Mouse (Mus musculus): ENCODE results near the gene Nppc. TPM values are rescaled to one million over a fixed set of nuclear protein-coding genes. Genes with fewer than 3 reads are reported as not detected.

Nppc gene
- total and polyA plus RNA-seq, 3 experiments = not detected

DNA sequence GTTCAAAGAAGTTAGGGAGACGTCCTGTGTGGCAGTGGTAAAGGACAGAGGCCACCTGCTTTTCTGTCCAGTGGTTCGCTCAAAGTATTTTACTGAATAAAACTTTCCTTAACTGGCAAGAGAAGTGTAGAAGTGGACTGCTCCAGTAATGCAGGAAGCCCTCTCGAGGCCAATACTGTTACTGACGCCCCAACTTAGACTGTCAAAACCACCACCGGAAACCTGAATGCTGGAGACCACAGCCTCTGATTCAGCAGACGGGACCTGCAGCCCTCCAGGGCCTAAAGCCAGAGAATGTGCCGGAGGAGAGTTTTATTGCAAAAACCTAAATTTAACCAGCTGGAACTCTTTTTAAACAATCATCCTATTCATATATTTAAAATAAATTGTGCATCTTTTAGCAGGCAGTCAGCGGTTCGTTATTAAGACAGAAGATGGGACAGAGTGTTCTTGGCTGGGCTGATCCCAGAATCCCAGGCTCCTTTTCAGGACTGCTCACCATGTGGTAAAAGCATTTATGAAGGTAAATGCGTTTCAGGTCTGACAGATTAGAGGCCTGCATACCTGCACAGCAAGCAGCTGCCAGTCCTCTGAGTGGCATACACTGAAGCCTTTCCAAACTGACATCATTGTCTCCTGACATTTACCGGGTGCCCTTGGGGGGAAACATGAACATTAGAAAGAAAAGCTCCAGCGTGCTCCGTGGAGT is 27.1 kb downstream of the Nppc start:
- no peak overlapping the region for H3K9ac ChIP-seq (ENCODE audit: control insufficient read depth, low read depth, low read length, poor library complexity, severe bottlenecking)
- H3K27me3 ChIP-seq (ENCODE audit: control insufficient read depth in 1 of 2, insufficient read depth in 2 of 2, low read length in 2 of 2) = peaks cover 6 to 7% of the 10 kb centered on the region in 2 experiments
- no peaks in the 10 kb centered on the region for H3K4me1 ChIP-seq (ENCODE audit: control insufficient read depth in 1 of 2, insufficient read depth in 2 of 2, low read length in 2 of 2)
- H3K4me3 ChIP-seq (ENCODE audit: control insufficient read depth in 1 of 2, insufficient read depth in 1 of 2, low read depth in 2 of 2, low read length in 2 of 2) = no peak overlapping the region
- no peak for DNase-seq (ENCODE audit: low read depth, low spot score)
- H3K79me2 ChIP-seq (ENCODE audit: control insufficient read depth, insufficient read depth, low read length, poor library complexity) = no peaks in the 10 kb centered on the region
- no peaks in the 10 kb centered on the region for H3K9me3 ChIP-seq (replicated peaks; ENCODE audit: insufficient read depth, low read length)
- no peaks in the 10 kb centered on the region for H3K36me3 ChIP-seq (ENCODE audit: control insufficient read depth in 1 of 2, insufficient read depth in 2 of 2, low read length in 2 of 2)
- TF ChIP-seq SMC3 (IDR thresholded peaks at IDR 0.05; ENCODE audit: low read depth, low read length) (peak; percentile 17; the same call in 1 of the 2 replicates), USF1 (IDR thresholded peaks at IDR 0.05; ENCODE audit: low read depth, low read length) (no peak), CTCF (IDR thresholded peaks at IDR 0.05 in 2 of 3, conservative IDR thresholded peaks at IDR 0.05 in 1 of 3; ENCODE audit: control insufficient read depth in 1 of 3, insufficient read depth in 1 of 3, low read depth in 2 of 3, low read length in 3 of 3, poor library complexity in 1 of 3, severe bottlenecking in 1 of 3) (peak in 1 of 3 experiments; percentile 17; a peak in 1 of 6 replicates), NELFE (IDR thresholded peaks at IDR 0.05; ENCODE audit: low read depth, low read length) (no peak), RAD21 (IDR thresholded peaks at IDR 0.05; ENCODE audit: low read depth, low read length) (no peak), ZC3H11A (IDR thresholded peaks at IDR 0.05; ENCODE audit: low read depth, low read length) (no peak), POLR2AphosphoS5 (IDR thresholded peaks at IDR 0.05; ENCODE audit: borderline replicate concordance, low read depth, low read length) (no peak), TAL1 (IDR thresholded peaks at IDR 0.05; ENCODE audit: low read length) (no peak), ZNF384 (IDR thresholded peaks at IDR 0.05; ENCODE audit: low read depth, low read length) (no peak)
- no peak overlapping the region for H3K27ac ChIP-seq (ENCODE audit: control insufficient read depth, low read depth, low read length)

GRCm38 (mm10) chr1:86634751-86635359 is 35.5 kb downstream of the Nppc start:
- DNase-seq (ENCODE audit: low read depth, low spot score) = peak; percentile 46
- H3K9ac ChIP-seq (ENCODE audit: control insufficient read depth, low read depth, low read length, poor library complexity, severe bottlenecking) = no peak overlapping the region
- H3K36me3 ChIP-seq (ENCODE audit: control insufficient read depth in 1 of 2, insufficient read depth in 2 of 2, low read length in 2 of 2) = peaks cover 0 to 5% of the 10 kb centered on the region in 2 experiments; a peak in 2 of 4 replicates
- H3K9me3 ChIP-seq (replicated peaks; ENCODE audit: insufficient read depth, low read length) = no peaks in the 10 kb centered on the region
- H3K79me2 ChIP-seq (ENCODE audit: control insufficient read depth, insufficient read depth, low read length, poor library complexity) = no peaks in the 10 kb centered on the region
- peak; percentile 86 for TF ChIP-seq HCFC1 (IDR thresholded peaks at IDR 0.05; ENCODE audit: low read depth, low read length)
- no peak for TF ChIP-seq NELFE (IDR thresholded peaks at IDR 0.05; ENCODE audit: low read depth, low read length)
- TF ChIP-seq USF1 (IDR thresholded peaks at IDR 0.05; ENCODE audit: low read depth, low read length) = peak; percentile 90
- TF ChIP-seq USF2 (IDR thresholded peaks at IDR 0.05; ENCODE audit: borderline replicate concordance in 1 of 2, insufficient read depth in 1 of 2, low read depth in 1 of 2, low read length in 2 of 2) = peak; percentile 14 to 52; a peak in 1 of 4 replicates
- H3K27me3 ChIP-seq (ENCODE audit: control insufficient read depth in 1 of 2, insufficient read depth in 2 of 2, low read length in 2 of 2) = peaks cover 2% of the 10 kb centered on the region in 2 experiments; a peak in 2 of 4 replicates
- H3K4me3 ChIP-seq (ENCODE audit: control insufficient read depth in 1 of 2, insufficient read depth in 1 of 2, low read depth in 2 of 2, low read length in 2 of 2) = no peak overlapping the region
- H3K27ac ChIP-seq (ENCODE audit: control insufficient read depth, low read depth, low read length) = no peak overlapping the region
- H3K4me1 ChIP-seq (ENCODE audit: control insufficient read depth in 1 of 2, insufficient read depth in 2 of 2, low read length in 2 of 2) = peaks cover 0 to 15% of the 10 kb centered on the region in 2 experiments; a peak in 3 of 4 replicates
